Mouse (Mus musculus): ENCODE data around the gene Zdhhc6. TPM values are rescaled to one million over a fixed set of nuclear protein-coding genes. Genes with fewer than 3 reads are reported as not detected.

Zdhhc6 gene
- polyA plus RNA-seq (2015; fragmentation: Nextera tagmentation; extraction: Ambion mirVana): 74.3 and 76.0 TPM in 2 replicates

- WGBS: under 1% methylated on average over 57 of the region's 60 CpGs
- H3K27ac ChIP-seq: peak within 1 kb of the TSS; percentile 83
- H3K9ac ChIP-seq (replicated peaks): peak within 1 kb of the TSS; percentile 84
These were observed at the start of gene Zdhhc6 for GRCm38 (mm10) chr19:55315452-55316108. TSS of gene Zdhhc6 (minus strand) at chr19:55316032.

GRCm38 (mm10) chr19:55362606-55363005 lies 46.8 kb upstream of the Zdhhc6 start:
- Histone ChIP-seq H3K4me2 (replicated peaks) (no peak overlapping the region), H3K4me3 (replicated peaks) (no peak overlapping the region), H3K4me1 (replicated peaks) (no peaks in the 10 kb centered on the region), H3K9me3 (no peaks in the 10 kb centered on the region), H3K27me3 (no peaks in the 10 kb centered on the region), H3K27ac (no peak overlapping the region), H3K36me3 (no peaks in the 10 kb centered on the region), H3K9ac (replicated peaks) (no peak overlapping the region)
- no peak for ATAC-seq
- WGBS: 95% methylated on average over 9 of the region's 9 CpGs

More at GRCm38 (mm10) chr19:55315452-55316108, at the start of gene Zdhhc6:
- Histone ChIP-seq H3K4me2 (replicated peaks) (peak within 1 kb of the TSS; percentile 90), H3K4me1 (replicated peaks) (peaks cover 44% of the 10 kb centered on the region), H3K4me3 (replicated peaks) (peak within 1 kb of the TSS; percentile 87), H3K36me3 (peaks cover 17% of the 10 kb centered on the region), H3K9me3 (no peaks in the 10 kb centered on the region), H3K27me3 (no peaks in the 10 kb centered on the region)
- peak; percentile 87 for ATAC-seq

GRCm38 (mm10) chr19:55350673-55351378 lies 35.0 kb upstream of the Zdhhc6 start:
- 79% methylated on average over 9 of the region's 9 CpGs for WGBS
- no peaks in the 10 kb centered on the region for H3K36me3 ChIP-seq
- H3K4me2 ChIP-seq (replicated peaks): no peak overlapping the region
- no peak overlapping the region for H3K4me3 ChIP-seq (replicated peaks)
- H3K9ac ChIP-seq (replicated peaks): no peak overlapping the region
- H3K27me3 ChIP-seq: no peaks in the 10 kb centered on the region
- ATAC-seq: peak; percentile 37; the same call in 1 of the 2 replicates
- H3K4me1 ChIP-seq (replicated peaks): 0 out of 2 replicates have a peak, but pooled peaks cover 12% of the 10 kb centered on the region
- H3K9me3 ChIP-seq: no peaks in the 10 kb centered on the region
- 0 out of 2 replicates have a peak overlapping the region, but pooled peaks have one; percentile 5 for H3K27ac ChIP-seq

GRCm38 (mm10) chr19:55348187-55348586 lies 32.4 kb upstream of the Zdhhc6 start:
- Histone ChIP-seq H3K36me3 (no peaks in the 10 kb centered on the region), H3K4me3 (replicated peaks) (no peak overlapping the region), H3K4me2 (replicated peaks) (no peak overlapping the region), H3K9ac (replicated peaks) (no peak overlapping the region), H3K4me1 (replicated peaks) (0 out of 2 replicates have a peak, but pooled peaks cover 12% of the 10 kb centered on the region), H3K27ac (no peak overlapping the region), H3K9me3 (no peaks in the 10 kb centered on the region), H3K27me3 (no peaks in the 10 kb centered on the region)
- 92% methylated on average over 3 of the region's 3 CpGs for WGBS
- ATAC-seq: no peak

GRCm38 (mm10) chr19:55343274-55343673 lies 27.4 kb upstream of the Zdhhc6 start:
- Histone ChIP-seq H3K27ac (no peak overlapping the region), H3K27me3 (no peaks in the 10 kb centered on the region), H3K4me2 (replicated peaks) (no peak overlapping the region), H3K4me1 (replicated peaks) (peaks cover 7% of the 10 kb centered on the region; the same call in 1 of the 2 replicates), H3K9me3 (no peaks in the 10 kb centered on the region), H3K36me3 (no peaks in the 10 kb centered on the region), H3K9ac (replicated peaks) (no peak overlapping the region), H3K4me3 (replicated peaks) (no peak overlapping the region)
- ATAC-seq: no peak
- WGBS: 91% methylated on average over 9 of the region's 9 CpGs

- H3K27me3 ChIP-seq: no peaks in the 10 kb centered on the region
- H3K36me3 ChIP-seq: no peaks in the 10 kb centered on the region
- WGBS: 92% methylated on average over 7 of the region's 7 CpGs
- no peak for ATAC-seq
- no peak overlapping the region for H3K27ac ChIP-seq
- H3K9me3 ChIP-seq: no peaks in the 10 kb centered on the region
- no peak overlapping the region for H3K4me3 ChIP-seq (replicated peaks)
- no peak overlapping the region for H3K4me2 ChIP-seq (replicated peaks)
- no peak overlapping the region for H3K9ac ChIP-seq (replicated peaks)
- H3K4me1 ChIP-seq (replicated peaks): peaks cover 10% of the 10 kb centered on the region; the same call in 1 of the 2 replicates
These were observed 26.6 kb upstream of the Zdhhc6 start for GRCm38 (mm10) chr19:55342423-55342822.

GRCm38 (mm10) chr19:55341377-55341776 lies 25.5 kb upstream of the Zdhhc6 start:
- no peak for ATAC-seq
- no peak overlapping the region for H3K9ac ChIP-seq (replicated peaks)
- no peak overlapping the region for H3K4me3 ChIP-seq (replicated peaks)
- no peaks in the 10 kb centered on the region for H3K27me3 ChIP-seq
- H3K4me1 ChIP-seq (replicated peaks): peaks cover 19% of the 10 kb centered on the region
- no peaks in the 10 kb centered on the region for H3K36me3 ChIP-seq
- WGBS: 67% methylated on average over 3 of the region's 3 CpGs
- no peak overlapping the region for H3K4me2 ChIP-seq (replicated peaks)
- no peaks in the 10 kb centered on the region for H3K9me3 ChIP-seq
- no peak overlapping the region for H3K27ac ChIP-seq

GRCm38 (mm10) chr19:55340521-55340920 lies 24.7 kb upstream of the Zdhhc6 start:
- H3K4me2 ChIP-seq (replicated peaks): no peak overlapping the region

GRCm38 (mm10) chr19:55337664-55338063 lies 21.8 kb upstream of the Zdhhc6 start:
- no peak overlapping the region for H3K4me2 ChIP-seq (replicated peaks)
- H3K9ac ChIP-seq (replicated peaks): no peak overlapping the region
- no peak for ATAC-seq
- H3K9me3 ChIP-seq: no peaks in the 10 kb centered on the region
- H3K27me3 ChIP-seq: no peaks in the 10 kb centered on the region
- no peak overlapping the region for H3K27ac ChIP-seq
- H3K4me3 ChIP-seq (replicated peaks): no peak overlapping the region
- 90% methylated on average over 10 of the region's 10 CpGs for WGBS
- peaks cover 22% of the 10 kb centered on the region for H3K4me1 ChIP-seq (replicated peaks)
- H3K36me3 ChIP-seq: no peaks in the 10 kb centered on the region

More at GRCm38 (mm10) chr19:55340521-55340920, 24.7 kb upstream of the Zdhhc6 start:
- H3K9me3 ChIP-seq: no peaks in the 10 kb centered on the region
- no peaks in the 10 kb centered on the region for H3K27me3 ChIP-seq
- H3K4me3 ChIP-seq (replicated peaks): no peak overlapping the region
- ATAC-seq: no peak
- WGBS: 88% methylated on average over 6 of the region's 6 CpGs
- no peak overlapping the region for H3K27ac ChIP-seq
- H3K4me1 ChIP-seq (replicated peaks): peaks cover 22% of the 10 kb centered on the region
- H3K9ac ChIP-seq (replicated peaks): no peak overlapping the region
- no peaks in the 10 kb centered on the region for H3K36me3 ChIP-seq

GRCm38 (mm10) chr19:55337066-55337465 lies 21.2 kb upstream of the Zdhhc6 start:
- Histone ChIP-seq H3K36me3 (no peaks in the 10 kb centered on the region), H3K27me3 (no peaks in the 10 kb centered on the region), H3K4me3 (replicated peaks) (no peak overlapping the region), H3K27ac (no peak overlapping the region), H3K4me1 (replicated peaks) (peaks cover 22% of the 10 kb centered on the region), H3K4me2 (replicated peaks) (no peak overlapping the region), H3K9ac (replicated peaks) (no peak overlapping the region), H3K9me3 (no peaks in the 10 kb centered on the region)
- no peak for ATAC-seq
- WGBS: 70% methylated on average over 9 of the region's 9 CpGs

GRCm38 (mm10) chr19:55336441-55336840 lies 20.6 kb upstream of the Zdhhc6 start:
- Histone ChIP-seq H3K4me1 (replicated peaks) (peaks cover 22% of the 10 kb centered on the region), H3K36me3 (peaks cover 4% of the 10 kb centered on the region; the same call in 1 of the 2 replicates), H3K4me2 (replicated peaks) (no peak overlapping the region), H3K9ac (replicated peaks) (no peak overlapping the region), H3K27ac (peak overlapping the region; percentile 59), H3K27me3 (no peaks in the 10 kb centered on the region), H3K9me3 (no peaks in the 10 kb centered on the region), H3K4me3 (replicated peaks) (no peak overlapping the region)
- 80% methylated on average over 12 of the region's 12 CpGs for WGBS
- 0 out of 2 replicates have a peak, but pooled peaks have one; percentile 54 for ATAC-seq

GRCm38 (mm10) chr19:55335881-55336280 lies 20.0 kb upstream of the Zdhhc6 start:
- no peak overlapping the region for H3K27ac ChIP-seq
- H3K9me3 ChIP-seq: no peaks in the 10 kb centered on the region
- H3K27me3 ChIP-seq: no peaks in the 10 kb centered on the region
- peaks cover 8% of the 10 kb centered on the region for H3K36me3 ChIP-seq
- no peak for ATAC-seq
- no peak overlapping the region for H3K9ac ChIP-seq (replicated peaks)
- WGBS: 95% methylated on average over 1 of the region's 1 CpGs
- H3K4me3 ChIP-seq (replicated peaks): no peak overlapping the region
- peaks cover 22% of the 10 kb centered on the region for H3K4me1 ChIP-seq (replicated peaks)
- H3K4me2 ChIP-seq (replicated peaks): no peak overlapping the region
